Mouse (Mus musculus) heart, embryonic 10.5 days (tissue): ENCODE measurements at regions not wholly inside any gene's neighbourhood (a gene's known extent, or its start where the extent isn't known, plus 50 kb on each side); places are given as distances from the start of the nearest gene placed in this dataset.

Experiments used
- DNase-seq: peaks from one replicate; pipeline ENCODE4 v3.0.0-alpha.2; 2017; ENCODE audit warnings: low spot score
- H3K27ac ChIP-seq: fragments of 300-500 bp; sonication (generic); 2 replicates; pipeline ENCODE4 v1.5.1; 2016; ENCODE audit warnings: mild to moderate bottlenecking
- H3K27me3 ChIP-seq: fragments of 300-500 bp; sonication (generic); 2 replicates; pipeline ENCODE4 v1.6.1; 2016; ENCODE audit warnings: mild to moderate bottlenecking; ENCODE audit not compliant: poor library complexity, insufficient read depth, severe bottlenecking
- H3K36me3 ChIP-seq: fragments of 300-500 bp; sonication (generic); 2 replicates; pipeline ENCODE4 v1.6.1; 2016; ENCODE audit warnings: mild to moderate bottlenecking, moderate library complexity
- H3K4me1 ChIP-seq: fragments of 300-500 bp; sonication (generic); 2 replicates; pipeline ENCODE4 v1.6.1; 2016; ENCODE audit warnings: mild to moderate bottlenecking
- H3K4me3 ChIP-seq: fragments of 300-500 bp; sonication (generic); 2 replicates; pipeline ENCODE4 v1.5.1; 2016; ENCODE audit warnings: mild to moderate bottlenecking, moderate library complexity
- H3K9me3 ChIP-seq: fragments of 300-500 bp; sonication (generic); 2 replicates; pipeline ENCODE4 v1.6.1; 2016; ENCODE audit warnings: mild to moderate bottlenecking, moderate library complexity
- WGBS: fragments of 180-500 bp; shearing (Covaris S2); methylation state at CpG from one replicate; pipeline ENCODE4 v1.1.7; 2016; 5-methylcytosine and 5-hydroxymethylcytosine counted together

GRCm38 (mm10) chr11:113122137-113122536, 340.1 kb downstream of the Sox9 start:
- no peaks in the 10 kb centered on the region for H3K36me3 ChIP-seq
- H3K27ac ChIP-seq, result no peak overlapping the region; the same call in 1 of the 2 replicates
- 71% methylated on average over 9 of the region's 9 CpGs for WGBS
- H3K4me1 ChIP-seq, result peaks cover 27% of the 10 kb centered on the region
- H3K9me3 ChIP-seq, result no peaks in the 10 kb centered on the region
- no peaks in the 10 kb centered on the region for H3K27me3 ChIP-seq
- H3K4me3 ChIP-seq, result no peak overlapping the region
- DNase-seq, result no peak

DNA sequence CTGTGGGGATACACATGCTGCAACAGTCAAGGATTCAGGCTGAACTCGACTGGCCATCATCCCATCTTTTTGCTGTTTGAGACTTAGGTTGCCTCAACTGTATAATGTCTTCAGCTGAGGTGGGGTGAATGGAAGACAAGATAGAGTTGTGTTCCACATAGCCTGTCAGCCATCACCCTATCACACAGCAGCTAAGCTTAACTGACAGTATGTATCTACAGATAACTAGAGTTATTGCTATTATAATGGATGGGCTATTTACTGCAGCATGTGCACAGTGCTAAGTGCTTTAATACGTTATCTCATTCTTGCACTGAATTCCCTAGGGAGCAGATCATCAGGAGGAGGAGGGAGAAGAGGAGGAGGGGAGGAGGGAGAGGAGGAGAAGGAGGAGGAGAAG, 340.9 kb downstream of the Sox9 start:
- H3K27ac ChIP-seq, result no peak overlapping the region

GRCm38 (mm10) chr11:113125832-113126231, 343.8 kb downstream of the Sox9 start:
- peaks cover 24% of the 10 kb centered on the region for H3K4me1 ChIP-seq
- DNase-seq, result no peak
- H3K27ac ChIP-seq, result no peak overlapping the region
- no peaks in the 10 kb centered on the region for H3K9me3 ChIP-seq
- H3K4me3 ChIP-seq, result no peak overlapping the region
- 83% methylated on average over 7 of the region's 7 CpGs for WGBS
- no peaks in the 10 kb centered on the region for H3K27me3 ChIP-seq
- H3K36me3 ChIP-seq, result no peaks in the 10 kb centered on the region

More for the DNA sequence above, 340.9 kb downstream of the Sox9 start:
- no peak for DNase-seq
- Histone ChIP-seq H3K4me1 (peaks cover 27% of the 10 kb centered on the region), H3K27me3 (no peaks in the 10 kb centered on the region), H3K4me3 (no peak overlapping the region), H3K9me3 (no peaks in the 10 kb centered on the region), H3K36me3 (no peaks in the 10 kb centered on the region)
- WGBS, result 36% methylated on average over 2 of the region's 2 CpGs

- Histone ChIP-seq H3K9me3 (no peaks in the 10 kb centered on the region), H3K27me3 (no peaks in the 10 kb centered on the region), H3K36me3 (no peaks in the 10 kb centered on the region), H3K4me1 (peaks cover 4% of the 10 kb centered on the region; the same call in 1 of the 2 replicates), H3K27ac (no peak overlapping the region), H3K4me3 (no peak overlapping the region)
- DNase-seq, result no peak
- WGBS, result 91% methylated on average over 5 of the region's 5 CpGs
Measured at GRCm38 (mm10) chr11:113129192-113129591, 347.2 kb downstream of the Sox9 start.

- no peaks in the 10 kb centered on the region for H3K36me3 ChIP-seq
- H3K27ac ChIP-seq, result no peak overlapping the region
- no peaks in the 10 kb centered on the region for H3K9me3 ChIP-seq
- 76% methylated on average over 7 of the region's 7 CpGs for WGBS
- H3K4me3 ChIP-seq, result no peak overlapping the region
- H3K27me3 ChIP-seq, result no peaks in the 10 kb centered on the region
- H3K4me1 ChIP-seq, result peaks cover 4% of the 10 kb centered on the region; the same call in 1 of the 2 replicates
- DNase-seq, result no peak
Measured at GRCm38 (mm10) chr11:113129975-113130374, 348.0 kb downstream of the Sox9 start.

DNA sequence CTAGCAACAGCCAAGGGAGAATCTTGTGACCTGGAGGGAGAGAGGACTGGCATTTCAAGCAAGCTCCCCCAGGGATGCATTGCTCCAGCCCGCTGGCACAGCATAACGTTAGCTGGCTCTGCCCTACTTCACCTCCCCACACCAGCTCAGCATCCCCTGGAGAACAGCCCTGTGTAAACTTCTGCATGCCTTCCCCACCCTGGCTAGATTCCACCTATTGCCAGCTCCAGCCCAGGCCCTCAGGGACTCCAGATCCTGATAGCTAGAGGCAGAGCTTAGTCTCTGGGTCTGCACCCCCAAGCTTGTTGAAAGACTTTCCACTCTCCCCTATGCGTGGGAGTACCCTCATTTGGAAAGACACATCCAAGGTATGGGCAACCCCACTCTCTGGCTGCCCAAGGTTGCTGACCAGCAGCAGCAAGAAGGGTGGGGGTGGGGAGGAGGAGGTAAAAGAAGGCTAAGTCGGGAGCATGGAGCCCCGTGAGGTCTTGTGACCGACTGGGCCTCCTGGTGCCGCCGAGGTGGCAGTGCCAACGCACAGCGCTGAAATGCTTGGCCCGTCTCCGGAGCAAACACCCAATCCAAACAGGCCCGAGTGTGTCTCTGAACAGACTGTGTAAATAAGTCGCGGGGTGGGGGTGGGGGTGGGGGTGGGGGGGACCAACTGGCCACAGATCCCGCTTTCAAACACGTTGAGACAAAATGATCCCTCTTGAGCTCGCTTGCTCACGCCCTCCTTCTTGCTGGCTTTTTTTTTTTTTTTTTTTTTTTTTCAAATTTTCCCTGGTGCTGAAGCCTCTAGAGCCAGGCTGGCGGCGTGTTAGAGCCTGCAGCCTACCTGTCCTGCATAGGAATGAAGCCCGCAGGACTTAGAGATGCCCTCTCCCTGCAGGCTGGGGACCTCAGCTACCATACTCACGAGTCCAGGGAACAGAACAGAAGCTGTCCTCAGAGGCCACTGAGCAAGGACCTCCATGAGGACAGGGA, 350.3 kb downstream of the Sox9 start:
- Histone ChIP-seq H3K4me3 (no peak overlapping the region), H3K27ac (no peak overlapping the region; the same call in 1 of the 2 replicates), H3K4me1 (peaks cover 4% of the 10 kb centered on the region; the same call in 1 of the 2 replicates), H3K36me3 (no peaks in the 10 kb centered on the region), H3K9me3 (no peaks in the 10 kb centered on the region), H3K27me3 (no peaks in the 10 kb centered on the region)
- DNase-seq, result no peak
- 77% methylated on average over 21 of the region's 23 CpGs for WGBS

GRCm38 (mm10) chr11:113133407-113133806, 351.4 kb downstream of the Sox9 start:
- Histone ChIP-seq H3K36me3 (no peaks in the 10 kb centered on the region), H3K4me3 (no peak overlapping the region), H3K27me3 (no peaks in the 10 kb centered on the region), H3K9me3 (no peaks in the 10 kb centered on the region), H3K4me1 (peaks cover 4% of the 10 kb centered on the region; the same call in 1 of the 2 replicates), H3K27ac (no peak overlapping the region)
- whole genome bisulfite sequencing, result 85% methylated on average over 4 of the region's 4 CpGs
- DNase-seq, result no peak

- H3K27ac ChIP-seq, result no peak overlapping the region
- no peaks in the 10 kb centered on the region for H3K9me3 ChIP-seq
- no peaks in the 10 kb centered on the region for H3K36me3 ChIP-seq
- H3K27me3 ChIP-seq, result no peaks in the 10 kb centered on the region
- WGBS, result 62% methylated on average over 5 of the region's 5 CpGs
- peaks cover 4% of the 10 kb centered on the region; the same call in 1 of the 2 replicates for H3K4me1 ChIP-seq
- DNase-seq, result no peak
- H3K4me3 ChIP-seq, result no peak overlapping the region
Measured at GRCm38 (mm10) chr11:113135261-113135660, 353.2 kb downstream of the Sox9 start.

- Histone ChIP-seq H3K4me3 (no peak overlapping the region), H3K9me3 (no peaks in the 10 kb centered on the region), H3K27me3 (no peaks in the 10 kb centered on the region), H3K27ac (no peak overlapping the region), H3K36me3 (no peaks in the 10 kb centered on the region), H3K4me1 (peaks cover 10% of the 10 kb centered on the region)
- no peak for DNase-seq
- 82% methylated on average over 5 of the region's 5 CpGs for WGBS
Measured at GRCm38 (mm10) chr11:113138462-113138861, 356.4 kb downstream of the Sox9 start.

DNA sequence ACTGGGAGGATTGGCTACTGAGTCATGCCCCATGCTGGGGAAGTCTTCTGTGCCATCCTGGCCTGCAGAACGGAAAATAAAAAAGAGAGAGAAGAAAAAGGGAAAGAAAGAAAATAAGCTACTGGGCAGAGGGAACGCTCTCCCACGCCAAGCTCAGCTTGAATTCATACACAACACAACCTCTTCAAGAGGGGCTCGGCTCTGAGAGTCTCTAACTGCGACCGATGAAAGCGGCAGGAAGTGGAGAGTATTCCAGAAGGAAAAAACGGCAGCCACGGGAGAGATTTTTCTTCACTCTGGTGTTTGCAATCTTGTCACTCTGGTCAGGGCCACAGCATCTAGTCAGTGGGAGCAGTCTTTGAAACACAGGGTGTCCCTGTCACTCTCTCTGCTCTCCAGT, 358.6 kb downstream of the Sox9 start:
- 73% methylated on average over 9 of the region's 9 CpGs for WGBS
- no peaks in the 10 kb centered on the region for H3K9me3 ChIP-seq
- H3K27me3 ChIP-seq, result no peaks in the 10 kb centered on the region
- H3K4me1 ChIP-seq, result peaks cover 28% of the 10 kb centered on the region
- DNase-seq, result no peak
- no peak overlapping the region for H3K27ac ChIP-seq
- no peaks in the 10 kb centered on the region for H3K36me3 ChIP-seq
- H3K4me3 ChIP-seq, result no peak overlapping the region

DNA sequence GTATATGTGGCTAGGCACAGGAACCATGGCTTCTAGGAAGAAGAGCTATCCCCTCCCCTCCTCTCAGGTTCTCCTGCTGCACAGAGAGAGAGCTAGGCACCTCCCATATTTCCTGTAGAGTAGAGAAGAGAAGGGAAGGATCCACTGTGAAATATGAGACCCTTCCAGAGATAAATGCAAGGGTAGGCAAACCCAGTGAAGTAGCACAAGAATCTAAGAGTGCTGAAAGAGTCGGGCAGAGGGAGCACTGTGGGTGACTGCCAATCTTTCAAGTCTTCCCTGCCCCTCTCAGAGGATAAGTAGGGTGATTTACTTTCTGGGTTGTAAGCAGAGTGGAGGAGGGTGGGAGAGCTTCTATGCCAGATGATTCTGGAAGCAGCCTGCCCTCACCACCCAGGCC, 360.8 kb downstream of the Sox9 start:
- Histone ChIP-seq H3K36me3 (no peaks in the 10 kb centered on the region), H3K27me3 (no peaks in the 10 kb centered on the region), H3K4me1 (peaks cover 34% of the 10 kb centered on the region), H3K4me3 (no peak overlapping the region), H3K9me3 (no peaks in the 10 kb centered on the region), H3K27ac (no peak overlapping the region)
- no peak for DNase-seq
- 7% methylated on average over 1 of the region's 1 CpGs for WGBS

GRCm38 (mm10) chr11:113143839-113144627, 362.0 kb downstream of the Sox9 start:
- peak; percentile 82 for DNase-seq
- Histone ChIP-seq H3K27me3 (no peaks in the 10 kb centered on the region), H3K27ac (peak overlapping the region; percentile 73), H3K36me3 (no peaks in the 10 kb centered on the region), H3K9me3 (no peaks in the 10 kb centered on the region), H3K4me3 (peak overlapping the region; percentile 22; the same call in 1 of the 2 replicates), H3K4me1 (peaks cover 37% of the 10 kb centered on the region)
- WGBS, result 16% methylated on average over 14 of the region's 14 CpGs

DNA sequence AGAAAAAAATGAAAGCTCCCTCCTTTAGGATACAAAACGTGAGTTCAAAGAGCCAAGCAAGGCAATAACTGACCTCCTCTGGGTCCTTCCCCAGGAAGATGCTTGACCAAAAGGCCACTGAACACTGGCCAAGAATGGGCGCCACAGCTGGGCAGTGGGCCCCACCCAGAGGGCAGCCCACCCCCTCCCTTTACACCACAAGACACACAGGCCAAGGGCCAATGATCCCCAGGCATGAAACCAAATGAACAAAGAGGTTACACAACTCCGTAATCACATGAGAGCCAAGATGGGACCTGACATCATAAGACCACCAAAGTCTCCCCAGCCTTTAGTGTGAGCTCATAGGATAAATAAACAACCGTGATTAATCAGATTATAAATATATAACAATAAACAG, 363.7 kb downstream of the Sox9 start:
- WGBS, result 81% methylated on average over 4 of the region's 4 CpGs
- Histone ChIP-seq H3K27me3 (no peaks in the 10 kb centered on the region), H3K9me3 (no peaks in the 10 kb centered on the region), H3K4me3 (no peak overlapping the region), H3K36me3 (no peaks in the 10 kb centered on the region), H3K4me1 (peaks cover 37% of the 10 kb centered on the region), H3K27ac (no peak overlapping the region)
- no peak for DNase-seq
